Mouse (Mus musculus) neural tube, embryonic 14.5 days (tissue): Measurements from ENCODE around the gene Rps18. TPM values are rescaled to one million over a fixed set of nuclear protein-coding genes. Genes with fewer than 3 reads are reported as not detected.
"Not testable (repeated sequence)": the region's sequence is repeated elsewhere in the genome, so short reads cannot be mapped to it uniquely, and the experiment has no call there.

Experiments used
- ATAC-seq: fragments of 200-750 bp; cut with Nextera tagmentation; 2 replicates; pipeline ENCODE4 v1.8.0; 2017; ENCODE audit warnings: low read depth, mild to moderate bottlenecking, moderate TSS enrichment, moderate library complexity
- H3K27ac ChIP-seq: fragments of 300-500 bp; sonication (generic); 2 replicates; pipeline ENCODE4 v1.5.1; 2014; ENCODE audit warnings: low read depth, mild to moderate bottlenecking, control low read depth, low read length, moderate library complexity, mixed read lengths
- H3K27me3 ChIP-seq: fragments of 300-500 bp; sonication (generic); 2 replicates; pipeline ENCODE4 v1.6.1; 2014; ENCODE audit warnings: low read length; ENCODE audit not compliant: control insufficient read depth, insufficient read depth
- H3K36me3 ChIP-seq: fragments of 300-500 bp; sonication (generic); 2 replicates; pipeline ENCODE4 v1.6.1; 2014; ENCODE audit warnings: low read length, mixed read lengths; ENCODE audit not compliant: control insufficient read depth, insufficient read depth
- H3K4me1 ChIP-seq: fragments of 300-500 bp; sonication (generic); 2 replicates; pipeline ENCODE4 v1.6.1; 2014; ENCODE audit warnings: low read length; ENCODE audit not compliant: control insufficient read depth, insufficient read depth
- H3K4me2 ChIP-seq: fragments of 300-500 bp; sonication (generic); 2 replicates; pipeline ENCODE4 v1.6.1; 2014; ENCODE audit warnings: mild to moderate bottlenecking, low read depth, low read length, control low read depth
- H3K4me3 ChIP-seq: fragments of 300-500 bp; sonication (generic); 2 replicates; pipeline ENCODE4 v1.5.1; 2014; ENCODE audit warnings: low read depth, low read length, control low read depth, mixed read lengths
- H3K9ac ChIP-seq: fragments of 300-500 bp; sonication (generic); replicated peaks from 2 replicates; pipeline ENCODE4 v1.6.1; 2014; ENCODE audit warnings: low read depth, mild to moderate bottlenecking, control low read depth, low read length, mixed read lengths
- H3K9me3 ChIP-seq: fragments of 300-500 bp; sonication (generic); 2 replicates; pipeline ENCODE4 v1.6.1; 2016; ENCODE audit warnings: low read length; ENCODE audit not compliant: control insufficient read depth
- WGBS: fragments of 180-500 bp; shearing (Covaris S2); extraction: QIAGEN DNeasy Blood & Tissue Kit; methylation state at CpG from one replicate; pipeline ENCODE4 v1.1.7; 2014; 5-methylcytosine and 5-hydroxymethylcytosine counted together
- polyA plus RNA-seq: library from polyadenylated mRNA; unstranded; fragments of >200 nt; fragmentation: Nextera tagmentation; extraction: Ambion mirVana; gene quantifications from 2 replicates; pipeline ENCODE4 v1.2.1, GENCODE M21; 2014

Gene Rps18
- 825 and 874 TPM in 2 replicates for polyA plus RNA-seq

DNA sequence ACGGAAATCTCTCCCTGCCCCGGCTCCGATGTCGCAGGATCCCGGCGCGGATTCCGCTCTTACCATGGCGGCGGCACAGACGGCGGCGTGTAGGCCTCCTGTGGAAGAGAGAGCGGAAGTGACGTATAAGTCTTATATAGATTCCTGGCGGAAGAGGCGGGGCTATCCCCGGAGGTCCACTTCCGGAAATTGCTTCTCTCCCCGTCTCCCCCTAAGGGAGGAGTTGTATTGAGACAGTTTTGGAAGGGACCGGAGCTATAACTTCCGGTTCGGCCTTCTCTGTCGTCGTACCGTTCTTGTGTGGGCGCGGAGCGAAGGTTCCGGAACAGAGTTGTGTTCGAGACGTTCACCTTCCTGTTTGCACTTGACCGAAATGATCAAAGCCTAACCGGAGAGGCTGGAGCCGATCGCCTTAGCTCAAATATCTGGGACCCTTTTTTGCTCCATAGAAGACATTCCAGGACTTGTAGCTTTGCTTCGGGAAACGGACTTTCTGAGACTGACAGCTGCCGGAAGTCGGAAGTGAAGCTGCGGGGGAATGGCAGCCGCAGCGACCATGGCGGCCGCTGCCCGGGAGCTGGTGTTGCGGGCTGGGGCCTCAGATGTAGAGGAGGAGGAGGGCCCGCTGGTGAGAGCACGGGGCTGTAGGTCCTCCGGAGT, at the start of gene Rps18, which contains the start of gene Vps52:
Rps18 (minus strand) TSS at position 447 of the 660 bp plus-strand sequence.
Vps52 (plus strand) TSS at position 258 of the 660 bp plus-strand sequence.
- Histone ChIP-seq H3K36me3 (peaks cover 30% of the 10 kb centered on the region), H3K4me1 (peaks cover 31% of the 10 kb centered on the region)
- ATAC-seq = peak; percentile 90

DNA sequence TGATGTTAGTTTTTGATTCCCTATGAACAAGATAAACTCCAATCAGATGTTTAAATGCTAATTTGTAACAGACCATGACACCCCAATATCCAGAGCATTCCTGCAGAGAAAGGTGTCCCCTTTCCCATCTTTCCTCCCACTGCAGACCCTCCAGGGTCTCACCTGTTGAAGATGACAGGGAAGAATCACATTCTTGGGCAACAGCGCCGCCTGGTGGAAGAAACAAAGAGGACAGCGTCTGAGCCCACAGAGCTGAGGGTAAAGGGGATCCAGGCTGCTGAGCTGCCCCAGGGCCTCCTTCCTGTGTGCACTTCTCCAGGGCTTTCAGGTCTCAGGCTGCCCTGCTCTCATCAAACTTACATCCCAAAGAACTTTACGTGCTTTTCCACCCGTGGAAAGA, 47.6 kb upstream of the Rps18 start:
- H3K4me1 ChIP-seq = 0 out of 2 replicates have a peak, but pooled peaks cover 2% of the 10 kb centered on the region

More for the DNA sequence above, at the start of gene Rps18, which contains the start of gene Vps52:
- Histone ChIP-seq H3K9ac (peak within 1 kb of the TSS; percentile 91), H3K9me3 (no peaks in the 10 kb centered on the region), H3K27me3 (no peaks in the 10 kb centered on the region), H3K4me3 (peak within 1 kb of the TSS; percentile 96), H3K4me2 (peak within 1 kb of the TSS; percentile 98), H3K27ac (peak within 1 kb of the TSS; percentile 91)
- under 1% methylated on average over 50 of the region's 50 CpGs for WGBS

DNA sequence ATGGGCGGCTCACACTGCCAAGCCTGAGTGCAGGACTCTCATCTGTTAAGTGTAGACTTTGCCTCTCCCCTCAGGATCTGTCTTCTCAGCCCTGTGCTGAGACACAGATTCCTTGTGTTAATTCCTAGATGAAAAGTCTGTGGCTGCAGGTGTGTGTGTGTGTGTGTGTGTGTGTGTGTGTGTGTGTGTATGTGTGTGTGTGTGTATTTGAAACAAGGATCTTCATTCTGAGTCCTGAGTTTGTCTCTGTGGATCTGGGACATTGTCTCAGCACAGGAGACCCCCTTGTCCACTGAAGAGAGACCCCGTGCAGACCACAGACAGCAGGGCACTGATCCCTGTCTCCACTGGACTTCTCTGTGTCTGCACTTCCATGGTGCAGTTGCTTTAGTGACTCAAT, 45.0 kb upstream of the Rps18 start:
- not testable (repeated sequence) for H3K4me3 ChIP-seq, H3K9me3 ChIP-seq, H3K9ac ChIP-seq, H3K27ac ChIP-seq, H3K27me3 ChIP-seq, H3K4me2 ChIP-seq, H3K36me3 ChIP-seq, H3K4me1 ChIP-seq, ATAC-seq
- WGBS = 65% methylated on average over 2 of the region's 2 CpGs

More for the DNA sequence above, 47.6 kb upstream of the Rps18 start:
- no peaks in the 10 kb centered on the region for H3K9me3 ChIP-seq
- no peak for ATAC-seq
- H3K36me3 ChIP-seq = no peaks in the 10 kb centered on the region
- peaks cover 9% of the 10 kb centered on the region; the same call in 1 of the 2 replicates for H3K27me3 ChIP-seq
- no peak overlapping the region for H3K4me3 ChIP-seq
- H3K4me2 ChIP-seq = no peak overlapping the region
- H3K27ac ChIP-seq = no peak overlapping the region
- 7% methylated on average over 5 of the region's 5 CpGs for WGBS
- H3K9ac ChIP-seq = no peak overlapping the region

DNA sequence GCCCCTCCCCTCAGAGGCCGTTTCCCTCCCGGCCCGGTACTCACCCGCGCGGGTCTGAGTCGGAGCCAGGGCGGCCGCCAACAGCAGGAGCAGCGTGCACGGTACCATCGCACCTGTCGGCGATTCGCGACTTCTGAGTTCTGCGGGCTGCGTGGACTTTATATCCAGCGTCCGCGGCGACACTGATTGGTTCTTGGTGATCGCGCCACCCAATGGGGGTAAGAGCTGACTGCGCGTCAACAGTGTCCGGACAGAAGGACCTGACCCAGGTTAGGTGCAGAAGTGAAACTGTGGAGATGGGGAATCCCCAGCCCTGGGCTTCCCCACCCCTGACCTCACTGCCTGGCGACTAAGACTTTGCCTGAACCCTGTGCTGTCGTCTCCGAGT, 44.3 kb upstream of the Rps18 start, which contains the start of gene H2-K1:
H2-K1 (minus strand) TSS at position 198 of the 388 bp plus-strand sequence.
- Histone ChIP-seq H3K36me3 (no peaks in the 10 kb centered on the region), H3K9me3 (no peaks in the 10 kb centered on the region), H3K27me3 (peaks cover 9% of the 10 kb centered on the region; the same call in 1 of the 2 replicates), H3K27ac (no peak within 1 kb of the TSS), H3K4me1 (0 out of 2 replicates have a peak, but pooled peaks cover 2% of the 10 kb centered on the region), H3K4me2 (peak within 1 kb of the TSS; percentile 88), H3K4me3 (peak within 1 kb of the TSS; percentile 40), H3K9ac (peak within 1 kb of the TSS; percentile 28; the same call in 1 of the 2 replicates)
- under 1% methylated on average over 18 of the region's 30 CpGs for whole genome bisulfite sequencing
- ATAC-seq = peak; percentile 79

DNA sequence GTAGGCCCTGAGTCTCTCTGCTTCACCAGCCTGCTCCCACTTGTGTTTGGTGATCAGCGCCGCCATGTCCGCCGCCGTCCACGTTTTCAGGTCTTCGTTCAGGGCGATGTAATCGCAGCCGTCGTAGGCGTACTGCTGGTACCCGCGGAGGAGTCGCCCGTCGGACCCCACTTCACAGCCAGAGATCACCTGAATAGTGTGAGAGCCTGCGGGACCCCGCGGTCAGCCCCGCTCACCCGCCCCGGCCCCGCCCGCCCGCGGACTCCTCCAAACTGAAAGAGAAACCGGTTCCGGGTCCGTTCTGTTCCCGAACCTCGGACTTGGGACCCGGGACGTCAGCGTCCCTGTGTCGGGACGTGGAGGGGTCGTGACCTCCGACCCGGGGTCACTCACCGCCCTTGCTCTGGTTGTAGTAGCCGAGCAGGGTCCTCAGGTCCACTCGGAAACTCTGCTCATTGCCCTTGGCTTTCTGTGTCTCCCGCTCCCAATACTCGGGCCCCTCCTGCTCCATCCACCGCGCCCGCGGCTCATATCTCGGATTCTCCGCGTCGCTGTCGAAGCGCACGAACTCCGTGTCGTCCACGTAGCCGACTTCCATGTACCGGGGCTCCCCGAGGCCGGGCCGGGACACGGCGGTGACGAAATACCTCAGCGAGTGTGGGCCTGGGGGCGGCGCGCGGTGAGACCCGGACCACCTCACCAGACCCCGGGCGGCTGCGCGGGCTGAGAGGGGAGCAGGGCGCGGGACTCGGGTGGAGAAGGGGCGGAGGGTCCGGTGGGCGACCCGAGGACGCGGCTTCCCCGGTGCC, 43.7 kb upstream of the Rps18 start:
- H3K4me3 ChIP-seq = peak overlapping the region; percentile 40
- 0 out of 2 replicates have a peak, but pooled peaks cover 2% of the 10 kb centered on the region for H3K4me1 ChIP-seq
- H3K9ac ChIP-seq = peak overlapping the region; percentile 28; the same call in 1 of the 2 replicates
- H3K27me3 ChIP-seq = peaks cover 9% of the 10 kb centered on the region; the same call in 1 of the 2 replicates
- H3K27ac ChIP-seq = no peak overlapping the region
- H3K4me2 ChIP-seq = peak overlapping the region; percentile 88
- no peaks in the 10 kb centered on the region for H3K9me3 ChIP-seq
- ATAC-seq = peak; percentile 34
- no peaks in the 10 kb centered on the region for H3K36me3 ChIP-seq
- WGBS = 2% methylated on average over 87 of the region's 87 CpGs

DNA sequence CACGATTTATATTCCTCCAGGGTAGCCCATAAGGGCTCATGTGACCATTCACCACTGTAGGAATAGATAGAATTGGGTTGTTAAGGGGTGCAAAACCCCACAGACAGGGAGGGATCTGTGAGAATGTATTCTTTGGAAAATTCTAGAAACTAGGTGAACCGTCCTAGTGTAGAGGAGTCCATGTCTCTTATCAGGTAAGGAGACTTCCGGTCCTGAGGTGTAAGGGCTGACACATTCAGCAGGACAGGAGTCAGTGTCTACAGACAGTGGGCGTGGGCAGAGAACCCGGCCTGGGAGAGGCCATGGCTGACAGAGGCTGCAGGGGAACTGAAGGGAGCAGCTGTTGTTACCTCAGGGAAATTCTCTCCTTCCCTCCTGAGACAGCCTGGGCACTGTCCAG, 42.9 kb upstream of the Rps18 start:
- not testable (repeated sequence) for H3K4me1 ChIP-seq, H3K9me3 ChIP-seq, ATAC-seq, H3K4me2 ChIP-seq, H3K9ac ChIP-seq, H3K4me3 ChIP-seq, H3K27me3 ChIP-seq, H3K36me3 ChIP-seq, H3K27ac ChIP-seq
- 63% methylated on average over 5 of the region's 5 CpGs for WGBS

DNA sequence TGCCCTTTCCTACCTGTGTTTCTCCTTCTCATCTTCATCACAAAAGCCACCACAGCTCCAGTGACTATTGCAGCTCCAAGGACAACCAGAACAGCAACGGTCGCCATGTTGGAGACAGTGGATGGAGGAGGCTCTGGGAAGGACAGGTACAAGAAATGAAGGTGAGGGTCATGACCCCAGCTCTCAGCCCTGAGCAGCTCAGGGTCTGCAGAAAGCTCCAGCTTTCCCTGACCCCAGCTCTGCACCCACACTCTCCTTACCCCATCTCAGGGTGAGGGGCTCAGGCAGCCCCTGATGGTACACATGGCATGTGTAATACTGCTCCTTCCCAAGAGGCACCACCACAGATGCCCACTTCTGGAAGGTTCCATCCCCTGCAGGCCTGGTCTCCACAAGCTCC, 41.2 kb upstream of the Rps18 start:
- not testable (repeated sequence) for H3K27ac ChIP-seq, H3K4me3 ChIP-seq, ATAC-seq, H3K27me3 ChIP-seq, H3K4me2 ChIP-seq, H3K9me3 ChIP-seq, H3K9ac ChIP-seq, H3K36me3 ChIP-seq, H3K4me1 ChIP-seq
- 97% methylated on average over 2 of the region's 2 CpGs for WGBS

DNA sequence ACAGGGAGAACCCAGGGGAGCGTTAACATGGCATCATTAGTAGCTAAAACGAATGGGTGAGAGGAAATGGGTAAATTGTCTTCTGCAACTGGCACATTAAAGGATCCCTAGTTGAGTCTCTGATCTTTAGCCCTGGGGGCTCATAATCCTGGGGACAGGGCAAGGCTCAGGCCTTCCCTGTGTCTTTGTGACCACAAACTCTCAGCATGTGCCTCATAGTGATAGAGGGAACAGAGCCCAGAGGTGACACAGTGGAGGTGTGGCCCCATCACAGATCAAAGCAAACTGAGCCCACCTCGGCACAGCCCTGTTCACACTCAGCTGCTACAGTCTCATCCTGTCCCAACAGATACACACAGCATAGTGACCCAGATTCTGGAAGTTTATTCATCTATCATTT, 39.9 kb upstream of the Rps18 start:
- H3K27ac ChIP-seq = no peak overlapping the region
- no peak for ATAC-seq
- WGBS = 68% methylated on average over 3 of the region's 3 CpGs
- H3K4me2 ChIP-seq = no peak overlapping the region
- no peaks in the 10 kb centered on the region for H3K36me3 ChIP-seq
- H3K27me3 ChIP-seq = peaks cover 7% of the 10 kb centered on the region; the same call in 1 of the 2 replicates
- no peaks in the 10 kb centered on the region for H3K9me3 ChIP-seq
- no peak overlapping the region for H3K4me3 ChIP-seq
- 0 out of 2 replicates have a peak, but pooled peaks cover 2% of the 10 kb centered on the region for H3K4me1 ChIP-seq
- H3K9ac ChIP-seq = no peak overlapping the region
